Mouse (Mus musculus) midbrain, embryonic 15.5 days (tissue): ENCODE results near the gene Exosc9. TPM values are rescaled to one million over a fixed set of nuclear protein-coding genes. Genes with fewer than 3 reads are reported as not detected.

Experiments used
- ATAC-seq: fragments of 200-750 bp; cut with Nextera tagmentation; replicated peaks from 2 replicates; pipeline ENCODE4 v1.8.0; 2017; ENCODE audit warnings: moderate TSS enrichment
- H3K27ac ChIP-seq: fragments of 300-500 bp; sonication (generic); 2 replicates; pipeline ENCODE4 v1.5.1; 2015; ENCODE audit warnings: mild to moderate bottlenecking, inconsistent platforms
- H3K27me3 ChIP-seq: fragments of 300-500 bp; sonication (generic); replicated peaks from 2 replicates; pipeline ENCODE4 v1.6.1; 2015; ENCODE audit warnings: inconsistent platforms
- H3K36me3 ChIP-seq: fragments of 300-500 bp; sonication (generic); replicated peaks from 2 replicates; pipeline ENCODE4 v1.6.1; 2015; ENCODE audit warnings: inconsistent platforms
- H3K4me1 ChIP-seq: fragments of 300-500 bp; sonication (generic); 2 replicates; pipeline ENCODE4 v1.6.1; 2015; ENCODE audit warnings: inconsistent platforms
- H3K4me2 ChIP-seq: fragments of 300-500 bp; sonication (generic); 2 replicates; pipeline ENCODE4 v1.6.1; 2015; ENCODE audit warnings: inconsistent platforms, mild to moderate bottlenecking, moderate library complexity
- H3K4me3 ChIP-seq: fragments of 300-500 bp; sonication (generic); 2 replicates; pipeline ENCODE4 v1.5.1; 2015; ENCODE audit warnings: mild to moderate bottlenecking, inconsistent platforms
- H3K9ac ChIP-seq: fragments of 300-500 bp; sonication (generic); 2 replicates; pipeline ENCODE4 v1.6.1; 2015; ENCODE audit warnings: mild to moderate bottlenecking, inconsistent platforms
- H3K9me3 ChIP-seq: fragments of 300-500 bp; sonication (generic); 2 replicates; pipeline ENCODE4 v1.6.1; 2016; ENCODE audit warnings: inconsistent platforms
- WGBS: fragments of 180-500 bp; shearing (Covaris S2); methylation state at CpG from one replicate; pipeline ENCODE4 v1.1.7; 2015; ENCODE audit warnings: mixed read lengths; 5-methylcytosine and 5-hydroxymethylcytosine counted together
- polyA plus RNA-seq: library from polyadenylated mRNA; unstranded; fragments of >200 nt; fragmentation: Nextera tagmentation; extraction: Ambion mirVana; gene quantifications from 2 replicates; pipeline ENCODE4 v1.2.1, GENCODE M21; 2015

The Exosc9 gene
- polyA plus RNA-seq, 1 experiment from 2014 or later: 82.0 TPM

GRCm38 (mm10) chr3:36531979-36532542 is 20.3 kb upstream of the Exosc9 start:
- H3K27me3 ChIP-seq: 0 out of 2 replicates have a peak, but pooled peaks cover 3% of the 10 kb centered on the region
- peak overlapping the region; percentile 18 for H3K4me3 ChIP-seq
- H3K36me3 ChIP-seq: no peaks in the 10 kb centered on the region
- H3K4me1 ChIP-seq: 0 out of 2 replicates have a peak, but pooled peaks cover 2% of the 10 kb centered on the region
- H3K27ac ChIP-seq: no peak overlapping the region
- no peaks in the 10 kb centered on the region; the same call in 1 of the 2 replicates for H3K9me3 ChIP-seq
- peak overlapping the region; percentile 43 for H3K4me2 ChIP-seq
- H3K9ac ChIP-seq: no peak overlapping the region
- ATAC-seq: no peak
- 21% methylated on average over 18 of the region's 18 CpGs for WGBS

GRCm38 (mm10) chr3:36532738-36533137 is 19.7 kb upstream of the Exosc9 start:
- Histone ChIP-seq H3K4me2 (no peak overlapping the region), H3K36me3 (no peaks in the 10 kb centered on the region), H3K9ac (no peak overlapping the region), H3K27ac (no peak overlapping the region), H3K27me3 (0 out of 2 replicates have a peak, but pooled peaks cover 3% of the 10 kb centered on the region), H3K4me3 (no peak overlapping the region), H3K9me3 (no peaks in the 10 kb centered on the region; the same call in 1 of the 2 replicates), H3K4me1 (0 out of 2 replicates have a peak, but pooled peaks cover 2% of the 10 kb centered on the region)
- no peak for ATAC-seq
- WGBS: 43% methylated on average over 7 of the region's 7 CpGs

- WGBS: 3% methylated on average over 1 of the region's 1 CpGs
- H3K4me3 ChIP-seq: no peak overlapping the region
- no peak overlapping the region for H3K9ac ChIP-seq
- H3K27me3 ChIP-seq: 0 out of 2 replicates have a peak, but pooled peaks cover 3% of the 10 kb centered on the region
- 0 out of 2 replicates have a peak, but pooled peaks cover 2% of the 10 kb centered on the region for H3K4me1 ChIP-seq
- H3K4me2 ChIP-seq: no peak overlapping the region
- no peaks in the 10 kb centered on the region; the same call in 1 of the 2 replicates for H3K9me3 ChIP-seq
- H3K36me3 ChIP-seq: no peaks in the 10 kb centered on the region
- ATAC-seq: no peak
- no peak overlapping the region for H3K27ac ChIP-seq
Measured at GRCm38 (mm10) chr3:36533201-36533672, 19.2 kb upstream of the Exosc9 start.

GRCm38 (mm10) chr3:36536041-36536440 is 16.4 kb upstream of the Exosc9 start:
- no peak for ATAC-seq
- no peak overlapping the region for H3K9ac ChIP-seq
- no peaks in the 10 kb centered on the region for H3K36me3 ChIP-seq
- no peaks in the 10 kb centered on the region for H3K9me3 ChIP-seq
- 0 out of 2 replicates have a peak, but pooled peaks cover 2% of the 10 kb centered on the region for H3K4me1 ChIP-seq
- 0 out of 2 replicates have a peak, but pooled peaks cover 3% of the 10 kb centered on the region for H3K27me3 ChIP-seq
- H3K27ac ChIP-seq: no peak overlapping the region
- no peak overlapping the region for H3K4me2 ChIP-seq
- H3K4me3 ChIP-seq: no peak overlapping the region
- 86% methylated on average over 12 of the region's 12 CpGs for WGBS

GRCm38 (mm10) chr3:36537701-36538470 is 14.5 kb upstream of the Exosc9 start:
- Histone ChIP-seq H3K27ac (no peak overlapping the region), H3K4me3 (no peak overlapping the region), H3K4me2 (no peak overlapping the region), H3K9me3 (no peaks in the 10 kb centered on the region), H3K9ac (no peak overlapping the region), H3K36me3 (no peaks in the 10 kb centered on the region), H3K27me3 (0 out of 2 replicates have a peak, but pooled peaks cover under 1% of the 10 kb centered on the region), H3K4me1 (0 out of 2 replicates have a peak, but pooled peaks cover 2% of the 10 kb centered on the region)
- no peak for ATAC-seq
- WGBS: 85% methylated on average over 4 of the region's 4 CpGs

GRCm38 (mm10) chr3:36540756-36541155 is 11.7 kb upstream of the Exosc9 start:
- H3K4me1 ChIP-seq: no peaks in the 10 kb centered on the region
- no peak overlapping the region for H3K27ac ChIP-seq
- H3K9me3 ChIP-seq: no peaks in the 10 kb centered on the region
- H3K9ac ChIP-seq: no peak overlapping the region
- no peaks in the 10 kb centered on the region for H3K27me3 ChIP-seq
- ATAC-seq: no peak
- no peak overlapping the region for H3K4me3 ChIP-seq
- 68% methylated on average over 2 of the region's 2 CpGs for WGBS
- H3K36me3 ChIP-seq: no peaks in the 10 kb centered on the region
- H3K4me2 ChIP-seq: no peak overlapping the region

- WGBS: 82% methylated on average over 2 of the region's 2 CpGs
- Histone ChIP-seq H3K36me3 (no peaks in the 10 kb centered on the region), H3K9me3 (no peaks in the 10 kb centered on the region), H3K27ac (no peak overlapping the region), H3K4me1 (no peaks in the 10 kb centered on the region), H3K4me2 (no peak overlapping the region), H3K27me3 (no peaks in the 10 kb centered on the region), H3K4me3 (no peak overlapping the region), H3K9ac (no peak overlapping the region)
- no peak for ATAC-seq
Measured at GRCm38 (mm10) chr3:36541399-36541798, 11.0 kb upstream of the Exosc9 start.

GRCm38 (mm10) chr3:36544961-36545360 is 7.4 kb upstream of the Exosc9 start:
- Histone ChIP-seq H3K27me3 (no peaks in the 10 kb centered on the region), H3K4me1 (no peaks in the 10 kb centered on the region), H3K36me3 (no peaks in the 10 kb centered on the region), H3K9me3 (no peaks in the 10 kb centered on the region), H3K27ac (no peak overlapping the region), H3K4me3 (no peak overlapping the region), H3K9ac (no peak overlapping the region), H3K4me2 (no peak overlapping the region)
- WGBS: 79% methylated on average over 3 of the region's 3 CpGs
- ATAC-seq: no peak

GRCm38 (mm10) chr3:36551343-36551742 is 1.1 kb upstream of the Exosc9 start:
- no peaks in the 10 kb centered on the region for H3K9me3 ChIP-seq
- peaks cover 19% of the 10 kb centered on the region for H3K4me1 ChIP-seq
- H3K27ac ChIP-seq: peak overlapping the region; percentile 79
- H3K9ac ChIP-seq: peak overlapping the region; percentile 41
- ATAC-seq: peak; percentile 1; the same call in 1 of the 2 replicates
- H3K4me3 ChIP-seq: peak overlapping the region; percentile 50
- peak overlapping the region; percentile 82 for H3K4me2 ChIP-seq
- peaks cover 20% of the 10 kb centered on the region; the same call in 1 of the 2 replicates for H3K36me3 ChIP-seq
- no peaks in the 10 kb centered on the region for H3K27me3 ChIP-seq
- 9% methylated on average over 9 of the region's 9 CpGs for WGBS

GRCm38 (mm10) chr3:36551851-36552384 is 488 bp upstream of the Exosc9 start:
- H3K4me3 ChIP-seq: peak overlapping the region; percentile 50

GRCm38 (mm10) chr3:36557601-36558000 is 5.2 kb downstream of the Exosc9 start:
- H3K9me3 ChIP-seq: no peaks in the 10 kb centered on the region
- no peaks in the 10 kb centered on the region for H3K27me3 ChIP-seq
- peaks cover 12% of the 10 kb centered on the region for H3K4me1 ChIP-seq
- no peak overlapping the region for H3K4me3 ChIP-seq
- no peak overlapping the region for H3K9ac ChIP-seq
- 87% methylated on average over 1 of the region's 1 CpGs for WGBS
- no peak for ATAC-seq
- H3K36me3 ChIP-seq: peaks cover 61% of the 10 kb centered on the region
- H3K27ac ChIP-seq: no peak overlapping the region
- H3K4me2 ChIP-seq: no peak overlapping the region

More at GRCm38 (mm10) chr3:36551851-36552384, 488 bp upstream of the Exosc9 start:
- no peak; the same call in none of the 2 replicates for ATAC-seq
- Histone ChIP-seq H3K27me3 (no peaks in the 10 kb centered on the region), H3K4me2 (peak overlapping the region; percentile 82), H3K4me1 (peaks cover 19% of the 10 kb centered on the region), H3K9me3 (no peaks in the 10 kb centered on the region), H3K36me3 (peaks cover 21% of the 10 kb centered on the region), H3K27ac (peak overlapping the region; percentile 79), H3K9ac (peak overlapping the region; percentile 41)
- 8% methylated on average over 12 of the region's 12 CpGs for WGBS

- H3K27ac ChIP-seq: no peak overlapping the region
- H3K36me3 ChIP-seq: peaks cover 70% of the 10 kb centered on the region
- H3K9ac ChIP-seq: no peak overlapping the region
- no peaks in the 10 kb centered on the region for H3K9me3 ChIP-seq
- H3K4me2 ChIP-seq: no peak overlapping the region
- no peaks in the 10 kb centered on the region for H3K4me1 ChIP-seq
- WGBS: 88% methylated on average over 4 of the region's 4 CpGs
- no peak for ATAC-seq
- H3K27me3 ChIP-seq: no peaks in the 10 kb centered on the region
- no peak overlapping the region for H3K4me3 ChIP-seq
Measured at GRCm38 (mm10) chr3:36559606-36560005, 7.2 kb downstream of the Exosc9 start.
